Mouse (Mus musculus) heart, postnatal 0 days (tissue): ENCODE data around the gene 2700081O15Rik. TPM values are rescaled to one million over a fixed set of nuclear protein-coding genes. Genes with fewer than 3 reads are reported as not detected.
"Not testable (repeated sequence)": the region's sequence is repeated elsewhere in the genome, so short reads cannot be mapped to it uniquely, and the experiment has no call there.

ENCODE experiments used
- ATAC-seq: fragments of 200-750 bp; cut with Nextera tagmentation; 2 replicates; pipeline ENCODE4 v1.8.0; 2017; ENCODE audit warnings: low read depth, moderate number of reproducible peaks, moderate library complexity; ENCODE audit not compliant: insufficient read depth
- DNase-seq: peaks from one replicate; pipeline ENCODE4 v3.0.0-alpha.2; 2016; ENCODE audit warnings: low spot score
- H3K27ac ChIP-seq: fragments of 300-500 bp; sonication (generic); 2 replicates; pipeline ENCODE4 v1.5.1; 2014; ENCODE audit warnings: low read depth, mild to moderate bottlenecking
- H3K27me3 ChIP-seq: fragments of 300-500 bp; sonication (generic); 2 replicates; pipeline ENCODE4 v1.6.1; 2014; ENCODE audit warnings: low read length, mixed read lengths; ENCODE audit not compliant: control insufficient read depth, insufficient read depth
- H3K36me3 ChIP-seq: fragments of 300-500 bp; sonication (generic); replicated peaks from 2 replicates; pipeline ENCODE4 v1.6.1; 2014; ENCODE audit warnings: low read length, mixed read lengths; ENCODE audit not compliant: control insufficient read depth, insufficient read depth
- H3K4me1 ChIP-seq: fragments of 300-500 bp; sonication (generic); 2 replicates; pipeline ENCODE4 v1.6.1; 2014; ENCODE audit warnings: antibody characterized with exemption; ENCODE audit not compliant: control insufficient read depth, insufficient read depth
- H3K4me2 ChIP-seq: fragments of 300-500 bp; sonication (generic); 2 replicates; pipeline ENCODE4 v1.6.1; 2014; ENCODE audit warnings: low read depth, mild to moderate bottlenecking, low read length, moderate library complexity
- H3K4me3 ChIP-seq: fragments of 300-500 bp; sonication (generic); 2 replicates; pipeline ENCODE4 v1.5.1; 2014; ENCODE audit warnings: low read depth, low read length
- H3K9ac ChIP-seq: fragments of 300-500 bp; sonication (generic); replicated peaks from 2 replicates; pipeline ENCODE4 v1.6.1; 2014; ENCODE audit warnings: low read depth, low read length, mixed read lengths
- H3K9me3 ChIP-seq: fragments of 300-500 bp; sonication (generic); replicated peaks from 2 replicates; pipeline ENCODE4 v1.6.1; 2016; ENCODE audit warnings: low read length; ENCODE audit not compliant: control insufficient read depth
- CTCF ChIP-seq: IDR thresholded peaks from 2 replicates; pipeline ENCODE4 v1.5.1; 2016; ENCODE audit warnings: antibody characterized with exemption, control low read depth, low read depth
- EP300 ChIP-seq: IDR thresholded peaks from 2 replicates; pipeline ENCODE4 v1.6.1; 2016; ENCODE audit warnings: antibody characterized with exemption, low read depth
- WGBS: fragments of 180-500 bp; shearing (Covaris S2); extraction: QIAGEN DNeasy Blood & Tissue Kit; methylation state at CpG from one replicate; pipeline ENCODE4 v1.1.7; 2014; 5-methylcytosine and 5-hydroxymethylcytosine counted together
- polyA plus RNA-seq: library from polyadenylated mRNA; unstranded; fragments of >200 nt; fragmentation: Nextera tagmentation; extraction: Ambion mirVana; gene quantifications from 2 replicates; pipeline ENCODE4 v1.2.1, GENCODE M21; 2015
- total RNA-seq: library from RNA; depleted of rRNA; stranded (reverse); fragments of >200 nt; gene quantifications from 2 replicates; pipeline ENCODE4 v1.2.3, GENCODE M21; 2014; ENCODE audit warnings: low replicate concordance

2700081O15Rik gene
- total and polyA plus RNA-seq, 2 experiments from 2014 or later, result 2.3 to 44.0 TPM

GRCm38 (mm10) chr19:7382248-7382902 is 35.0 kb upstream of the 2700081O15Rik start:
- Histone ChIP-seq H3K36me3 (no peaks in the 10 kb centered on the region), H3K4me1 (peaks cover 14% of the 10 kb centered on the region), H3K9ac (peak overlapping the region; percentile 94), H3K4me3 (peak overlapping the region; percentile 87), H3K27ac (peak overlapping the region; percentile 87), H3K27me3 (no peaks in the 10 kb centered on the region), H3K4me2 (peak overlapping the region; percentile 79), H3K9me3 (peaks cover 8% of the 10 kb centered on the region; the same call in 1 of the 2 replicates)
- peak; percentile 65 for ATAC-seq
- peak; percentile 48 for DNase-seq
- TF ChIP-seq EP300 (no peak), CTCF (no peak)
- WGBS, result under 1% methylated on average over 41 of the region's 60 CpGs

- H3K4me2 ChIP-seq, result peak within 1 kb of the TSS; percentile 79
- WGBS, result under 1% methylated on average over 49 of the region's 52 CpGs
Observed at GRCm38 (mm10) chr19:7382903-7383865, 34.2 kb upstream of the 2700081O15Rik start, which contains the start of gene Spindoc. Gene Spindoc (minus strand): TSS chr19:7382994.

DNA sequence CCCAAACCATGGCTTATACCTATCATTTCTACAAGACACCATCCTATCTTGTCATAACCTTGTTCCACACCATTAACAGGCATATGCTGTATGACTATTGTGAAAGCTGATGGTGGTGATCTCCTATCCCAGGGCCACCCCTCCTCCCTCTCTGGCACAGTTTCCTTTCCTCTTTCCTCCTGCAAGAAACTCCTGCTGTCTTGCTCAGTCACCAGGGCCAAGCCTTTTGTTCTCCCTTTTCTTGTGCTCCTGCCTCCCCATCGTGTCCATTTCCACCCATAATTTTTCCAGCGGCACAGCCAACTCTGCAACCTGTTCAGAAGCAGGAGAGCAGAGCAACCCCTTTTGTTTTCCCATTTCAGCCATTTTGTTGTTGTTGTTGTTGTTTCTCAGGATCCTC is 31.4 kb upstream of the 2700081O15Rik start:
- TF ChIP-seq CTCF (no peak), EP300 (no peak)
- Histone ChIP-seq H3K27me3 (no peaks in the 10 kb centered on the region), H3K9ac (no peak overlapping the region), H3K36me3 (no peaks in the 10 kb centered on the region), H3K4me3 (no peak overlapping the region), H3K4me1 (peaks cover 14% of the 10 kb centered on the region), H3K4me2 (no peak overlapping the region), H3K27ac (no peak overlapping the region), H3K9me3 (peaks cover 14% of the 10 kb centered on the region)
- DNase-seq, result no peak
- ATAC-seq, result no peak
- 70% methylated on average over 2 of the region's 2 CpGs for WGBS

More at GRCm38 (mm10) chr19:7382903-7383865, 34.2 kb upstream of the 2700081O15Rik start, which contains the start of gene Spindoc:
- no peaks in the 10 kb centered on the region for H3K27me3 ChIP-seq
- no peaks in the 10 kb centered on the region for H3K36me3 ChIP-seq
- H3K27ac ChIP-seq, result peak within 1 kb of the TSS; percentile 87
- peaks cover 14% of the 10 kb centered on the region for H3K4me1 ChIP-seq
- TF ChIP-seq CTCF, result no peak
- no peak for TF ChIP-seq EP300
- peak within 1 kb of the TSS; percentile 87 for H3K4me3 ChIP-seq
- H3K9ac ChIP-seq, result peak within 1 kb of the TSS; percentile 94
- DNase-seq (peak; percentile 91), ATAC-seq (peak; percentile 99)
- peaks cover 8% of the 10 kb centered on the region; the same call in 1 of the 2 replicates for H3K9me3 ChIP-seq

GRCm38 (mm10) chr19:7388488-7388887 is 28.9 kb upstream of the 2700081O15Rik start:
- TF ChIP-seq EP300, result no peak
- TF ChIP-seq CTCF, result no peak
- Histone ChIP-seq H3K9ac (no peak overlapping the region), H3K27me3 (no peaks in the 10 kb centered on the region), H3K4me1 (peaks cover 7% of the 10 kb centered on the region), H3K36me3 (no peaks in the 10 kb centered on the region), H3K4me2 (no peak overlapping the region), H3K4me3 (no peak overlapping the region), H3K9me3 (peaks cover 14% of the 10 kb centered on the region), H3K27ac (no peak overlapping the region)
- WGBS, result 83% methylated on average over 6 of the region's 6 CpGs
- ATAC-seq (no peak), DNase-seq (no peak)

DNA sequence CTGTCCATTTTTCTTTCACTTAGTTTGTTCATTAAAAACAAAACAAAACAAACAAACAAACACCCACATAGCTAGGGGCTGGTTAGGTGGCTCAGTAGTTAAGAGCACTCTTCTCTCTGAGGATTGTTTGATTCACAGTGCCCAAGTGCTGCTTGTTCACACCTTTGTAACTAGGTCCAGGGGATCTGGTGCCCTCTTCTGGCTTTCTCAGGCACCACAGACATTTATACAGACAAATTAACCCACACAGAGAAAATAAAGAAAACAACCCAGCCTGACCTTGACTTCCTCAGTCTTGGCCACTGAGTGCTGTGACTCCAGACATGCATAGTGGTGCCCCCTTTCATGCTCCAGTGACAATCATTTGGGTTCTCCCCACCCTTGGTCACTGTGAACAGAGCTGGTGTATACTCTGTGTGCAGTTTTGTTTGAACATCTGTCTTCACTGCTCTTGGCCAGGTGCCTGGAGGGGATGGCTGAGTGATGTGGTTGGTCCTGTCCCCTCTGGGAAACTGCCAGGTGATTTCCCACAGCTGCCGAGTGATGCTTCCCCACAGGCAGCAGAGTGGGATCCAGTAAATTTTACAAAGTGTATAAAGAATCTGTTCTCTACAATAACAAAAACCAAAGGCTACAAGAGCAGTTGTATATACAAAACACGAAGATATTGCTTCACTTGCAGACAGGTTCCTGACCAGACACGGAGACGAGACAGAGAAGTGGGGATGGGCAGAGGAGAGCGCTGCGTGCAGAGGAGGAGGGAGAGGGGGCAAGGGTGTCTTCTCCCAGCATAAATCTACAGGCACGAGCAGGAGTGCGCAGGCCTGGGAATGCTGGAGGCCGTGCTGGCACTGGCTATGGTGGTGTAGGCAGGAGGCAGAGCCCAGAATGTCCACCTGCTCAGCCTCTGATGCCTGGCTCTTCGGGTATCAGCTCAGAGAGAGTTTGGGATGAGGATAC is 20.3 kb upstream of the 2700081O15Rik start:
- H3K9ac ChIP-seq, H3K9me3 ChIP-seq, H3K27me3 ChIP-seq, ATAC-seq, H3K4me1 ChIP-seq, H3K36me3 ChIP-seq, H3K4me2 ChIP-seq, H3K4me3 ChIP-seq, H3K27ac ChIP-seq, DNase-seq: not testable (repeated sequence)
- peak; percentile 16; the same call in 1 of the 2 replicates for TF ChIP-seq CTCF
- WGBS, result 74% methylated on average over 7 of the region's 10 CpGs

GRCm38 (mm10) chr19:7398898-7399297 is 18.5 kb upstream of the 2700081O15Rik start:
- 40% methylated on average over 24 of the region's 24 CpGs for WGBS
- not testable (repeated sequence) for H3K27ac ChIP-seq

More at GRCm38 (mm10) chr19:7398898-7399297, 18.5 kb upstream of the 2700081O15Rik start:
- H3K9me3 ChIP-seq, H3K9ac ChIP-seq, H3K27me3 ChIP-seq, H3K36me3 ChIP-seq, H3K4me3 ChIP-seq, ATAC-seq, H3K4me1 ChIP-seq, H3K4me2 ChIP-seq, DNase-seq: not testable (repeated sequence)
